Mouse (Mus musculus) layer of hippocampus, adult 18-20 months (tissue): ENCODE results near the gene Plcb4. TPM values are rescaled to one million over a fixed set of nuclear protein-coding genes. Genes with fewer than 3 reads are reported as not detected.

Experiments
- DNase-seq, 2 experiments: peaks; one replicate each; pipeline ENCODE4 v3.0.0; 2022; ENCODE audit warnings: low spot score in 2 of 2
- long read RNA-seq: library from polyadenylated mRNA; stranded (forward); transcript quantifications from one replicate; pipeline ENCODE4 v2.0.0, GENCODE M21; 2021
- total RNA-seq, 2 experiments: library from RNA; stranded (reverse); gene quantifications; 2 replicates each; pipeline ENCODE4 v1.2.3; 2021

The Plcb4 gene
- 10 to 100 TPM; 16.5 to 20.3 TPM for total RNA-seq
- long read RNA-seq, partial matches to known transcripts: 1 of 12 reads
- long read RNA-seq, other reads (novel, unspliced or antisense): 11 of 12 reads

DNA sequence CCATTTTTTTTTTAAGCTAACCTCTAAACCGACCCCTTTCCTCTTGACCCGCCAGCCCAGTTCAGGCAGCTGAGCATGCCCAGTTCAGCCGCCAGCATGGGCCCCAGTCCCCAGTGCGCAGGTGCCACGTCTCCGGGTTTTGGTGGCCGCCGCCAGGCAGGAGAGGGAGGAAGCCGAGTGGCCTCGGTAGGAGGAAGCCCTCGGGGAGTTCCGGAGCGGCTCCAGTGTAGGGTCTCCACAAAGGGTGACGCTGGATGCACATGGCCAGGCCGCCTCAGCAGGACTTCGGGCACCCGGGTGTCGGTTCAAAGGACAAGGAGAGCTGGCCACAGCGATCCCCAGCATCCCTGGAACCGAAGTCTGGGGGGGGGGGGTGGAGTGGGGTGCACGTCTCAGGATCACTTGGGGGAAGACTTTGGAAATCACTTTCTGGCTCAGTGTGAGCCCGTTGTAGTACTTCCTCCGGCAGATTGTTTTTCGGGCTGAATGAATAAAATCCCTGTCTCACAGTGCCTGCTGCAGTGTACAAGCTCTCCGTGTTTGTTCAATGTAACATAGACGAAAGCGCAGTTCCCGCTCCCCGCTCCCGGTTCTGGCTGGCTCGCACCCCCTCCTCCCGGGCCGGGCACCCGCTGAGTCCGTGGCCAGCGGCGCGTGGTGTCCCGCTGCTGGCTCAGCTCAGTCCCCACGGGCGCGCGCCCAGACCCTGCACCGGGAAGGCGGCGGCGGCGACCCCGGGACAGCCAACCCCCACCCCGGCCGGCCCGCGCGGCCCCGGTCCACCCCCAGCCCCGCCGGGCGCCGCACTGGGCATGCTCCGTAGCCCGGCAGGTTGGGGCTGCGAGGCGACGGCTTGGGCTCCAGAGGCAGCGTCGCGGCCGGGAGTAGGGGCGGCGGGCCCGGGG, at the start of gene Plcb4:
Plcb4 (plus strand) TSS at position 526 of the 905 bp plus-strand sequence.
- peak; percentile 44 to 64 for DNase-seq

DNA sequence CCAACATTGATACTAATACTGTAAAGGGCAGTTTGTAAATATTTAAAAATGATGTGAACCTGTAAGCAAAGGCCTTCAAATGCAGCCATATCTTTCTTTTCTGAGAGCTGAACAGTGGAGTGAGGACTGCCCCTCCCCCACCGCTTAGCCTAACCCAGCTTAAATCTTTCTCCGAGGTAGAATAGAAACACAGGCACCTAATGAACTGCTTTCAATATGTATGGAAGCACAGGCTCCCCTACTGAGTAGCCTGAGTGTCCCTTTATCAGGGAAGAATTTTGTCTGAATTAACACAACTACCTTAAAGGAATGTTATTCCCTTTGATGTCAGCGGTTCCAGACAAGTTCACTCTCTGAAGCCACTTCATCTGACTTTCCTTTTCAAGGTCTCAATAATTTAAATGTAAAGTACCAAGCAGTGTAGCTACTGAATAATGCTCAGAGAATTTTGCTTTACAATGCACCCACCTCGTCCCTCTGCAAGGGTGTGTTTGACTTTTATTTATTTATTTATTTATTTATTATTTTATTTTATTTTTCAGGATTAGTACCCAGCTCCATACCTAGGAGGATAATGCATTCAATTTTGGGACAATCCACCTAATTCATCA, 44.1 kb upstream of the Plcb4 start:
- DNase-seq: no peak

DNA sequence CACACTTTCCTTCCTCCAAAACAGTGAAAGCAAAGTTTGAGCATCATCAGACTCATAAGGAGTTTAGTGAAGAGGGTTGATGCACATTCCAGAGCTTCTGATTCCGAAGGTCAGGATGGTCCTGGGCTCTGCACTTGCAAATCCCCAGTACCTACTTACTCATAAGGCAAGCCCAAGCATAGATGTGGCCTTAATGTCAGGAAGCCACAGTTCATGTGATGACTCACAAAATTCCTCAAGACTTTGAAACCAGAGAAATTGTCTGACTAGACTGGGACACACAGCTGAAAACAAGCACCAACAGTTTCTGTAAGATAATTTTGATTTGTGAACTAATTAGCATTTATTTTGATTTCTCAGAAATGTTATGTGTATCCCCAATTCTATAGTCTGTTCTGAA, 42.7 kb upstream of the Plcb4 start:
- DNase-seq: no peak

DNA sequence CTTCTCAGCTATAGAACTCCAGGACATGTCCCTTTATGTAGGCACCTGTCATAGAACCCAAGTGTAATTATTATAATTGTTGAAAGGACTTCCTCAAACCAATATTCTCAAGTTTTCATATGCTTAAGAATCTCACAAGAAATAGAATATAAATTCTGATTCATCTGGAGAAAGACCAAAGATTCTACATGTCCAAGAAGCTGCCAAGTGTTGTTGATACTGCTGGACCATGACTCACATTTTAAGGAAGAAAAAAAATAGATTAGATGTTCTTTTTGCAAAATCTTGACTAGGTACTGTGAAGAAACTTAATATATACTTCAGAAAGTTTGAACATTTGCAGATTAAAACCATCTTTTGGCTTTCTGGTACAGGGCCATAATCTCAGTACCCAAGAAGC, 40.3 kb upstream of the Plcb4 start:
- no peak for DNase-seq

DNA sequence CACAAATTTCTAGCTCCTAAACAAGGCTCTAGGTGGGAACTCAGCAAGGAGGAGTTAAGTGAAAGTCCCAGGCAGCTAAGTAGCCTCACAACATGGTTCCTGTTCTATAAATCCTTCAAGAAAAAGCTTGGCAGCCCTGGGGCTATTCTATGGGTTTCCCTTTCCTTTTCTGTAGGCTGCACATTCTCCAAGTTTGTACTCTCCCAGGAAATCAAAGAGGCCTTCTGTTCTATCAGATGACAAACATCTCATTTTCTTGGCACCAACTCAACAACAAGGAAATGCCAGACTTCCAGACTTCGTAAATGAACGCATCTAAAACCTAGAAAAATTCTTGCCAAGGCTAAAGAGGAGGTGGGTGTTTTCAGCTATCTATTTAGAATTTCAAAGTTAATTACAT, 38.9 kb upstream of the Plcb4 start:
- peak in 1 of 2 experiments; percentile 25 for DNase-seq

DNA sequence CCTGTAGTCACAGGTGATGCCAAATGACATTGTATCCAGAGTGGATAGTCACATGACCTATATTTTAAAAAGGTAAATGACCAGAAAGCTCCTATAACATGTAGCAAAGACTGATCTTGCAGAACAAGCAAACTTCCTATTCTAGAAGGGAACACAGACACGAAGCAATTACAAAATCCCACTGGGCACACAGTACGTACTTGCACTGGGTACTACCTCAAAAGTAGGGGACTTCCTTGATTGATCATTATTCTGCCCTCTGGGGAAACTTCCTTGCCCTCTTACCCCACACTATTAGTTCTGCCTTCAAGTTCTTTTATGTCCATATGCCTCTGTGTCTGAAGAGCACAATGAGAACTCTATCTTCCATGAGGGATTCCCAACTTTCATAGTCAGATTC, 31.0 kb upstream of the Plcb4 start:
- no peak for DNase-seq

DNA sequence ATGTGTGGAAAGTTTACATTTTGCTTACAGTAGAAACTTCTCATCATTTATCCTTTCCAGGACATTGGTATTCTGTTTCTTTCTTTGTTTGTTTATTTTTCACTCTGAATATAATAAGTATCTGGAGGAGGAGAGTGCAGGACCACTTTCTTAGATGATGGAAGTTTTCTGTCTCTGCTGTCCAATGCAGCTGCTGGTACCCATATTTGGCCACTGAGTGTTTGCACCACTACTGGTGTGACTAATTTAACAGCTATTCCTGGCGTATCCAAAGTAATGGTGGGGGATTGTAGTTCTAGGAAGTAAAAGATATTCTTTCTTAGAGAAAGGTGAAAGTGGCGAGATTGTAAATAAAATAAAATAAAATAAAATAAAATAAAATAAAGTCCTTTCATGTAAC, 21.6 kb upstream of the Plcb4 start:
- no peak for DNase-seq

DNA sequence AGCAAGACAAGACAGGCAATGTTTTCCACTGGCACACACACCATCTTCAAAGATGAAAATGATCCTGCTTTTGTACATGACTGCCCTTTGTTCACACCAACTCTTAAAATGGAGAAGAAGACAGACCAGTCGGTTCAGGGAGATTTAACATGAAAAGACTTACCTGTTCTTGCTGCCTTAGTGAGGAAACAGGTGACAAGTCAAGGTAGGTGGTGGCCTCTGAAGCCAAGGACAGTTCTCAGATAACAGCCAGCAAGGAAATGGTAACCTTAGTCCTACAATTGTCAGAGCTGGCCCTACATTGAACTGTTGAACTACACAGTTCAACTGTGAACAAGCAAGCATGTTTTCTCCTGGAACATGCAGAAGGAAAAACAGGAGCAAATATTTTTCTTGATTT, 17.8 kb upstream of the Plcb4 start:
- no peak for DNase-seq

DNA sequence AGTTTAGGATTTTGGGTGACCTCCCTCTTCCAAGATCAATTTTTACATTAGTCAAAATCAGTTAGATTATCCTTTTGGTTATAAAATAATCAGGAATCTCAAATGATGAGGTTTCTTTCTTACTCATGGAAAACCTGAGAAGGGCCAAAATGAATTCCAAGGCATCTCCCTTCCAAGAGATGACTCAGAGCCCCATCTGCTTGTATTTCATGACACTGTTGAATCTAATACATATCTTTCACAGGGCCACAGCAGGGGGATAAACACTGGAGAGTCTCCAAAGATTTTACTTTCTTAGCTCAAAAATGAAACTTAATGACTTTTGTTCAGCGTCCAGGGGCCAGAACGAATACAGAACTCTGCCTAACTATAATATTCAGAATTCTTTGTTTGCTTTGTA, 17.2 kb upstream of the Plcb4 start:
- DNase-seq: no peak

DNA sequence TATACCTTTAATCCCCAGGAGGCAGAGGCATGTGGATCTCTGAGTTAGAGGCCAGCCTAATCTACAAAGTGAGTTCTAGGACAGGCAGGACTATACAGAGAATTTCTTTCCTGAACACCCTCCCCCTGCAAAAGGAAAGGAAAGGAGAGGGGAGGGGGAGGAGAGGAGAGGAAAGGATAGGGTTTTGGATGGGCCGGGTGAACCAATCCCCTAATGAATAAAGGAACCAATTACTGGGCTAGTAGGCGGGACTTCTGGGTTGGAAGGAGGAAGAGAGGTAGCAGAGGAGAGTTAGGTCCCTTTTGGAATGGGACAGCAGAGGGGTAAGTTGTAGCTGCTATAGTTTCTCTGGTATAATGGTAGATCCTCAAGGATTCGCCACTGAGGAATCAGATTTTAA, 12.6 kb upstream of the Plcb4 start:
- DNase-seq: no peak

DNA sequence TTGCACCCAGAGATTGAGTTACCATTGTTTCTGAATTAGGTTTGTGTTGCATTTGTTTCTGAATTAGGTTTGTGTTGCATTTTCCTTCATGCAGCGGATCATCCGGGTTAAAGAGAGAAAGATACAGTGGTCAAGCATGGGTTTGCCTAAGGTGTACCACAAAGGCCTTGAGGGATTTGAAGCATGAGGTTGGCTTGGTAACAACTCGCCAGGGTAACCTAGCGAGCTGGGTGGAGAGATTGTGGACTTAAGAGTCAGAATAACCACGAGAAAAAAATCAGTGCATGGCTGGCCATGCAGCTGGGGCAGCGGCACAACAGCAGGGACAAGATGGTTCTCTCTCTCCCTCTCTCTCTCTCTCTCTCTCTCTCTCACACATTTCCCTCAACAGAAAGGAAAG, 12.2 kb upstream of the Plcb4 start:
- no peak for DNase-seq

DNA sequence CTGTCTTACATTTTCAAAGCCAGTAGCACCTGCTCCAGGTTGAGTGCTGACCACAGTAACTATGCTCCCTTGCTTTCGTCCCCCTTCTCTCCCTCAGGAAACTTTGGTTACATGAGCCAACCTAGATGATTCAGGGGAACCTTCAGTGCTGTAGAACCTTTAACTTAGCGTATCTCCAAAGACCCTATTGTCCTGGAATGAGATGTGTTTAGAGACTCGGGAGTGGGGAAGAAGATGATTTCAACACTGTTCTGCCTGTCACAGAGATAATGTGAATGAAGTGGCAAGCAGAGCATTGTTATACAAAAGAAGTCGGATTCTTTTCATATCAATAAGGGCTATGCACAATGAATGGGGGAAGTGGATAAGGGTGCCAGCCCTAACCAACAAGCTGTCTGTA, 10.8 kb upstream of the Plcb4 start:
- DNase-seq: no peak

DNA sequence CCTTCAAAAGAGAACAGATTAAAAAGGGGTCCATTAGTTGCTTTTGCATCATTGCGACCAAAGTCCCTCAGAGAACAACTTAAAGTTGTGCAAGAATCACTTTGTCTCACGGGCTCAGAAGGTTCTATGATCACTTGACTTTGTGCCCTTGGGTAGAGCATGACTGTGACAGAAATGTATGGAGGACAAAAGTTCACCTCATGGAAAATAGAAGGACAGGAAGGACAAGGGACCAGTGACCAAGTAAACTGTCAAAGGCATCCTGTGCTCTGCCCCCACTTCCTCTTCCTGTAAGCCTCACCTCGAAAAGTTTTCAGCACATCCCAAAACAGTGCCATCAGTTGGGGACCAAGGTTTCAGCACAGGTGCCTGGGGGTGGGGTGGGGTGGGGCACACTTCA, 7.9 kb upstream of the Plcb4 start:
- DNase-seq: no peak

DNA sequence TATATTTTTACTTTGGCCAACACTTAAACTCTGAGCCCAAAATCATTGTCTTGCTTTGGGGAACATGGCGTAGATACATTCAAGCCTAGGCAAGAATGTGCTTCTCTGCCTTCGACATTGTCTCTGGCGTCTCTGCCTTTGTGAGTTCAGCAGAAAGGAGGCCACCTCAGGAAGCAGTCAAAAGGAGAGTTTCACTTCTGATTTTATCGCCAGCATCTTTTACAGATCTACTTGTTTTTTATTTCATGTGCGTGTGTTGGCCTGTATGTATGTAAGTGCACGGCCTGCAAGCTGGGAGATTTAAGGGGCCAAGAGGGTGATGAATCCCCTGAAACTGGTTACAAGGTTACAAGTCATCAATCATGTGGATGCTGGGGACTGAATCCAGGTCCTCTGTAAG, 6.8 kb upstream of the Plcb4 start:
- DNase-seq: no peak

DNA sequence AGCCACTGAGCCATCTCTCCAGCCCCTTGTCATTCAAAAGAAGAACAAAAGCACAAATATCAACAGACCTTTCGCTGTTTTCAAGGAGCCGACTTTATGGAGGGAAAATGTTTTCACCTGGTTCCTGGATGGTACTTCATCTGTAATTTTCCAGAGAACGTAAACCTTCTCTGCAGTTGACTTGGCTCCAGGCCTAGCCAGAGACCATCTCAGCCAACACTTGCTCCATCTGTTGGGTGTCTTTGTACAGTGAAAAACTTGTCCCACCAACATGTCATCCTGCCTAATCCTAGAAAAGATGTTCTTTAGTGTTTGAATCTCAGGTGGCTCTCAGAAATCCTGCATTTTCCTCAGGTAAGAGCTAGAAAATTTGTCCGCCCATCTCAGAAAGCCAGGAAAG, 6.4 kb upstream of the Plcb4 start:
- no peak for DNase-seq

DNA sequence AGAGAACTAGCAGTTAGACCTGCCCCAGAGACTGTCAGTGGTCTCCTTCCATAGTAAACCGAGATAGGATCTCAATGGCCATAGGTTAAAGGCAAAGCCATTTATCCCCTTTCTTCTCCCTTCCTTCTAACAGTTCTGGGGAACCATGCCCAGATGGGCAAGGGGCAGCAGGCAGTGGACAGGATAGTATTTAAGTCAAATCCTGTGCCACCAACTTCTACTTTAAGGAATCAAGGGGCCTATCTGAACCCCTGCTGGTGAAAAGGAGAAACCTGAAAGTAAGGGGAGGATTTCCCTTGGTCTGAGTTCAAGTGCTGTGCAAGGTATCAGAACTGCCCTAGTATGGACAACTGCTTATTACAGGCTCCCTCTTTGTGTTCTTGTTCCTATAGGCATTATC, 2.9 kb upstream of the Plcb4 start:
- DNase-seq: no peak

DNA sequence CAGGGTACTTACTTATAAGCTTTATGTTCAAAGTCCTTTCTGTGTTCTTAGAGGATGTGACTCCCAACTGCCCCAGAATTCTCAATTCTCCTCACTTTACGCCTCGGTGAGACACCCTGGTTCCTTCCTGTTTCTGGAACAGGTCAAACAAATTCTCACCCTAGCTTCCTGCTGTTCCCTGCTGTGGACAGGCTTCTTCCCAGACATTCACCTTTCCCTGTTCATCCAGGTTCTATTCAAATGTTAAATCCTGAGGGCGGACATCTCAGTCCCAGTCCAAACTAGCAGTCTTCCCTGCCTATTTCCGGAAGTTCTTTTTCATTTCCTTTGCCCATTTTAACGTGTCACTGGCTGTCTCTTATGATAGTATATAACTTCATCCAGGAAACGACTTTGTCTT, 2.2 kb upstream of the Plcb4 start:
- no peak for DNase-seq

DNA sequence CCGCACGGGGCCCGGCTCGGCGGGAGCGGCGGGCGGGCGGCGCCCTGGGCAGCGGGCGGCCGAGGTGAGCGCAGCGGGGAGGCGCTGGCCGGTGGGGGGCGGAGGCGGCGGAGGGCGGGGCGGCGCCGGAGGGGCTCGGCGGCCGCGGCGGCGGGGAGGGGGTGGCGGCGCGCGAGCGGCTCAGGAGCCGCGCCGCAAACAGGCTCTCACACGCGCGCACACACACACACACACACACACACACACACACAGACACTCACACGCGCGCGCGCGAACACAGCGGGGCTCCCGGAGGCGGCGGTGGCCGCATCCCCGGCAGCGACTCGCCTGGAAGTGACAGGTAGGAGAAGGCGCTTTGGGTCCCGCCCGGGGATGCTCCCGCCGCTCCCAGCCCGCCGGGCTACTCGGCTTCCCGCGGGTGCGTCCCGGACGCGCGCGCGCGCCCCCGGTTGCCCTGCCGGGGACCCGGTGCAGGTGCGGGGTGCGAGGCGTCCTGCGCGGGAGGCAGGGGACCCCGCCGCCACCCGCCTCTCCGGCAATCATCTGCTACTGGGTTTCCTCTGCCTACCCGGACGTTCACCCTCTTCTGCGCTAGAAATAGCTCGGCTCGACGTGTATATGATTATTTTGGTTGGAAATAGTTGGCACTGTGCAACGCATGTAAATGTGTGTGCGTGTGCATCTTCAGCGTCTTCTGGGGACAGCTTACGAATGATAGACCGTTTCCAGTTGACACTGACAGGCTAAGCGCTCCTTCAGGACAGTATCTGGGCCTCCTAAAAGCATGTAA, 775 bp downstream of the Plcb4 start:
- DNase-seq: peak; percentile 4 to 35

DNA sequence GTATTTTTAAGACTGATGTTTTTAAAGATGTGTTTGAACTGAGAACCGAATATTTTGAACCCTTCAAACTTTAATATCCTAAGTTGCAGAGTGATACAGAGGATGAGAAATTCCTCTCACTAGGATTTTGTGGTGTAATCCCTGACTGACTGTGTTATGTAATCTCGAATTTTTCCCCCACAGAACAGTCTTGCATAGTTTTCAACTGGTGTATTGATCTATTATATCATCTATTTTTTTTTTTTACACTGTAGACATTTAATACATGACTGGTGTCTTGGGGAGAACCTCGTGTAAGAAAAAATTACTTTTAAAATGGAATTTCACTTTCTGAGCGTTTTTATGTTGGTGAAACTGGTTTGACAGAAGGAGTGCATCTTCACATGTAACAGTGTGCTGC, 2.0 kb downstream of the Plcb4 start:
- DNase-seq: no peak

DNA sequence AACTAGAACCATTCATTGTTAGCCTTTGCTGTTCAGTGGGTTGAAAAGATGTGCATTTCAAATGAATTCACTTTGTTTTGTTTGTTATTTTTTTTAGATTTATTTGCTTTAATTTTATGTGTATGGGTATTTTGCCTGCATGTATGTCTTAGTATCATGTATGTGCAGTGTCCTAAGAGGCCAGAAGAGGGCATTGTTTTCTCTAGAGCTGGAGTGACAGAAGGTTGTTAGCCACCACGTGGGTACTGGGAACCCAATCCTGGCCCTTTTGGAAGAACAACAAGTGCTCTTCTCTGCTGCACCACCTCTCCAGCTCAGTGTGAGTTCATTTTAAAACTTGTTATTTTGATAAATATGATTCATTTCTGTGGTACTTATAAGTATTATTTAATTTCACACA, 5.0 kb downstream of the Plcb4 start:
- DNase-seq: no peak

DNA sequence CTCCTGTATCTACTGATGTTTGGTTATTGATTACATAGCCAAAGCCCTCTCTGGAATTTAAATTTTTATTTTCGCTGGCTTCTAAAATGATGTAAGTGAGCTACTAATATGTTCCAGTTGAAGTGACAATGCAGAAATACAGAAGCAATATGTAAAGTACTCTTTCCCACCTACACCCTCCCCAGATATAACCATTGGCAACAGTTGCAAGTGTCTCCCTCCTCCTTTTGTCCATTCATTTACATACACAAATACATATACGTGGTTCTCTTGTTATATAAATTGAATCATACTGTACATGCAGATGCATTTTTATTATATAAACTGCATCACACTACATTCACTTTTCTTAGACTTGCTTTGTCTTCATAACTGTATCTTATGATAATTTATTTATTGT, 8.7 kb downstream of the Plcb4 start:
- DNase-seq: no peak
